Mouse (Mus musculus): ENCODE measurements at regions not wholly inside any gene's neighbourhood (a gene's known extent, or its start where the extent isn't known, plus 50 kb on each side); places are given as distances from the start of the nearest gene placed in this dataset.

DNA sequence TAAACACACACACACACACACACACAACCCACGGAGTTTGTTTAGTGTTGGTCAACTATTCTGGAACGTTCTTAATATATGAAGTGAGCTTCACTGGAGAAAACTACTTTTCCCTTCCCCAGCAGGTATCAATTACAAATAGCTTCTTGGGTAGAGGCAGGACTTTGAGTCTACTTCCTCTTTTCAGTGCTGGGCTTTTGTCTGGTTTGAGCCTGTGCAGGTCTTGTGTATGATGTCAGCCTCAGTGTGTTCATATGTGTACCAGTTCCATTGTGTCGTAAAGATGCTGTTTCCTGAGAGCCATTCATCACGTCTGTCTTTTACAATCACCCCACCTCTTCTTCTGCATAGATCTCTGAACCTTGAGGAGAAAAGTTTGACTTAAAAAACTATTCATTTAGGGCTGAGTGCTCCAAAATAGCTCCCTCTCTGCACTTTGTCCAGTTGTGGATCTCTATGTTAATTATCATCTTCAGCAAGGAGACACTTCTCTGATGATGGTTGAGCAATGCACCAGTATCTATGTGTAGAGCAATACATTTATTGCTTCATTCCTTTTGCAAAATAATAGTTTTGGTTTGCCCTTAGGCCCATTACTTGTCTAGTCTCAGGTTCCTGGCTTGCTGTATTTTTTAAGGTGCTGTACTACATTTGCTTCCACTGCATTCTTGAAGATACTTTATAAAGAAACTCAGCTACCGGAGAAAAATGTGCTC is 225.7 kb upstream of the Slc24a2 start:
- no peak for TF ChIP-seq CTCF (IDR thresholded peaks at IDR 0.05)
- no peak for TF ChIP-seq EP300 (IDR thresholded peaks at IDR 0.05)
